Mouse (Mus musculus): ENCODE results near the gene Tmem139. TPM values are rescaled to one million over a fixed set of nuclear protein-coding genes. Genes with fewer than 3 reads are reported as not detected.

Tmem139 gene
- total and polyA plus RNA-seq, 2 experiments from 2014 or later, result 0.14 TPM; not detected in 1

- no peak for ATAC-seq (ENCODE audit: low FRiP score)
- no peak for DNase-seq (ENCODE audit: low spot score)
- H3K36me3 ChIP-seq (ENCODE audit: insufficient read depth, low read length), result peaks cover 24% of the 10 kb centered on the region
- TF ChIP-seq CTCF (IDR thresholded peaks at IDR 0.05), result peak; percentile 42
- peak overlapping the region; percentile 83 for H3K4me2 ChIP-seq (ENCODE audit: low read depth, low read length, poor library complexity, severe bottlenecking)
- H3K9me3 ChIP-seq (ENCODE audit: low read length), result no peaks in the 10 kb centered on the region
- no peaks in the 10 kb centered on the region; the same call in 1 of the 2 replicates for H3K4me1 ChIP-seq (ENCODE audit: insufficient read depth, low read length)
- peak overlapping the region; percentile 79 for H3K9ac ChIP-seq (replicated peaks; ENCODE audit: low read length, poor library complexity, severe bottlenecking)
- WGBS, result under 1% methylated on average over 21 of the region's 21 CpGs
- H3K27me3 ChIP-seq (ENCODE audit: insufficient read depth, low read length), result no peaks in the 10 kb centered on the region
- peak overlapping the region; percentile 84 for H3K27ac ChIP-seq (ENCODE audit: low read depth, low read length)
- peak overlapping the region; percentile 95 for H3K4me3 ChIP-seq (ENCODE audit: low read depth, low read length)
These were observed 3.9 kb downstream of the Tmem139 start for GRCm38 (mm10) chr6:42265391-42266330.

DNA sequence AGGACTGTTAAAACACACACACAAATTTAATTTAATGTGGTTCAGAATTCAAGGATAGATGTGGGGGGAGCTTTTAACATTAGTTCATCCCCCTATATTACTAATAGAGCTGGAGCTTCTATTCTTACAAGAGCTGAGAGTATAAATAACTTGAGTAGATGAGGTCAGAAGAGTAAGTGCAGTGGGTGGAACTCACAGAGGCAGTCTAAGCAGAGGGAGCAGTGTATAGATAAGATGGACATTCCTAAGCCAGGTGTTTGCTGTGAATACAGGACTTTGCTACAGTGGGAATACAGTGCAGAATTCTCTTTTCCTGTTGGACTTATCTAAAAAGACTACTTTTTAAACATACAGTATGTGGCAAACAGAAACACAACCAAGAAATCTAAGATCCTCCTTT, 9.0 kb downstream of the Tmem139 start:
- no peaks in the 10 kb centered on the region for H3K9me3 ChIP-seq (ENCODE audit: low read length)
- H3K36me3 ChIP-seq (ENCODE audit: insufficient read depth, low read length), result peaks cover 50% of the 10 kb centered on the region
- no peak overlapping the region for H3K4me3 ChIP-seq (ENCODE audit: low read depth, low read length)
- DNase-seq (ENCODE audit: low spot score) (no peak), ATAC-seq (ENCODE audit: low FRiP score) (no peak)
- no peak overlapping the region for H3K27ac ChIP-seq (ENCODE audit: low read depth, low read length)
- no peaks in the 10 kb centered on the region for H3K27me3 ChIP-seq (ENCODE audit: insufficient read depth, low read length)
- H3K4me2 ChIP-seq (ENCODE audit: low read depth, low read length, poor library complexity, severe bottlenecking), result no peak overlapping the region
- no peaks in the 10 kb centered on the region; the same call in 1 of the 2 replicates for H3K4me1 ChIP-seq (ENCODE audit: insufficient read depth, low read length)
- no peak for TF ChIP-seq CTCF (IDR thresholded peaks at IDR 0.05)
- H3K9ac ChIP-seq (replicated peaks; ENCODE audit: low read length, poor library complexity, severe bottlenecking), result no peak overlapping the region

- DNase-seq (ENCODE audit: low spot score), result no peak
These were observed 14.4 kb downstream of the Tmem139 start for GRCm38 (mm10) chr6:42276151-42276550.

DNA sequence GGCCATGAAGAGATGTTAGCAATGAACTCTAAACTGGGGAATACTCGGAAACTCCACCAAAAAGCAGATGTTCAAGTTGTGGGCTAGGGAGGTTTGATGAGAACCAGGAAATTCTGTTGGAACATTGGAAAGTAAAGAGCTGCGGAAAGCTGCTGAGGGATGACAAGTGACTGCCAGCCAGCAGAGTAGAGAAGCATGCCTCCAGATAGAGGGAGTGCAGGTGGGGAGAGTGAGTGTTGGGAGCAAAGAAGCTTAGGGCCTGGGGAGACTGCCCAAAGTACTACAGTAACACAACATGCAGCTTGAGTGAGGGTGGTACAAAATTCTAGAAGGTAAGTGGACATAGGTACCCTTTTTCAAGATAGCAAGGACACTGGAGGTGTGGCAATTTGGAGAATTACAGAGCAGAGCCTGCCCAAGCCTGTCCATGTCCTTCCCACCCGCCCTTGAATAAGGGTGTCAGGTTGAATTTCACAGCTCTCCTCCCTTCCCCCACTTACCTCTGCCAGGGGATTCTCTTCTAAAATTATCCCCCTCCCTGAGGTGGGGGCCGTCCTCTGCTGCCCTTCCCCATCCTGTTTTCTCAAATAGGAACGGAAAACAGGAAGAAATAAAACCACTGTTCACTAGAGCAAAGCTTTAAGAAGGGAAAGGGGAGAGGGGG, 21.2 kb downstream of the Tmem139 start:
- ATAC-seq (ENCODE audit: low FRiP score), result no peak; the same call in 1 of the 2 replicates
- peaks cover 49% of the 10 kb centered on the region for H3K36me3 ChIP-seq (ENCODE audit: insufficient read depth, low read length)
- no peak overlapping the region for H3K9ac ChIP-seq (replicated peaks; ENCODE audit: low read length, poor library complexity, severe bottlenecking)

More at GRCm38 (mm10) chr6:42276151-42276550, 14.4 kb downstream of the Tmem139 start:
- H3K27ac ChIP-seq (ENCODE audit: low read depth, low read length), result no peak overlapping the region
- peaks cover 68% of the 10 kb centered on the region for H3K36me3 ChIP-seq (ENCODE audit: insufficient read depth, low read length)
- no peaks in the 10 kb centered on the region for H3K27me3 ChIP-seq (ENCODE audit: insufficient read depth, low read length)
- no peak overlapping the region for H3K4me2 ChIP-seq (ENCODE audit: low read depth, low read length, poor library complexity, severe bottlenecking)
- H3K9me3 ChIP-seq (ENCODE audit: low read length), result no peaks in the 10 kb centered on the region
- 69% methylated on average over 2 of the region's 2 CpGs for WGBS
- TF ChIP-seq CTCF (IDR thresholded peaks at IDR 0.05), result no peak
- no peaks in the 10 kb centered on the region for H3K4me1 ChIP-seq (ENCODE audit: insufficient read depth, low read length)
- no peak overlapping the region for H3K9ac ChIP-seq (replicated peaks; ENCODE audit: low read length, poor library complexity, severe bottlenecking)
- no peak for ATAC-seq (ENCODE audit: low FRiP score)
- no peak overlapping the region for H3K4me3 ChIP-seq (ENCODE audit: low read depth, low read length)

GRCm38 (mm10) chr6:42286448-42286847, 24.7 kb downstream of the Tmem139 start, which contains the start of gene Clcn1:
Clcn1 (plus strand) TSS chr6:42286685.
- no peak within 1 kb of the TSS for H3K4me2 ChIP-seq (ENCODE audit: low read depth, low read length, poor library complexity, severe bottlenecking)
- H3K27me3 ChIP-seq (ENCODE audit: insufficient read depth, low read length), result no peaks in the 10 kb centered on the region
- H3K9ac ChIP-seq (replicated peaks; ENCODE audit: low read length, poor library complexity, severe bottlenecking), result no peak within 1 kb of the TSS
- TF ChIP-seq CTCF (IDR thresholded peaks at IDR 0.05), result no peak
- 0 out of 2 replicates have a peak, but pooled peaks have one; percentile 22 for ATAC-seq (ENCODE audit: low FRiP score)
- H3K36me3 ChIP-seq (ENCODE audit: insufficient read depth, low read length), result peaks cover 25% of the 10 kb centered on the region
- DNase-seq (ENCODE audit: low spot score), result no peak
- WGBS, result 71% methylated on average over 4 of the region's 5 CpGs
- no peak within 1 kb of the TSS for H3K4me3 ChIP-seq (ENCODE audit: low read depth, low read length)
- H3K4me1 ChIP-seq (ENCODE audit: insufficient read depth, low read length), result no peaks in the 10 kb centered on the region
- H3K27ac ChIP-seq (ENCODE audit: low read depth, low read length), result no peak within 1 kb of the TSS
- no peaks in the 10 kb centered on the region for H3K9me3 ChIP-seq (ENCODE audit: low read length)

More for the DNA sequence above, 21.2 kb downstream of the Tmem139 start:
- Histone ChIP-seq H3K4me1 (ENCODE audit: insufficient read depth, low read length) (no peaks in the 10 kb centered on the region), H3K9me3 (ENCODE audit: low read length) (no peaks in the 10 kb centered on the region), H3K4me2 (ENCODE audit: low read depth, low read length, poor library complexity, severe bottlenecking) (no peak overlapping the region), H3K4me3 (ENCODE audit: low read depth, low read length) (no peak overlapping the region), H3K27me3 (ENCODE audit: insufficient read depth, low read length) (no peaks in the 10 kb centered on the region), H3K27ac (ENCODE audit: low read depth, low read length) (no peak overlapping the region)
- no peak for DNase-seq (ENCODE audit: low spot score)
- WGBS, result 81% methylated on average over 5 of the region's 5 CpGs
- TF ChIP-seq CTCF (IDR thresholded peaks at IDR 0.05), result no peak

DNA sequence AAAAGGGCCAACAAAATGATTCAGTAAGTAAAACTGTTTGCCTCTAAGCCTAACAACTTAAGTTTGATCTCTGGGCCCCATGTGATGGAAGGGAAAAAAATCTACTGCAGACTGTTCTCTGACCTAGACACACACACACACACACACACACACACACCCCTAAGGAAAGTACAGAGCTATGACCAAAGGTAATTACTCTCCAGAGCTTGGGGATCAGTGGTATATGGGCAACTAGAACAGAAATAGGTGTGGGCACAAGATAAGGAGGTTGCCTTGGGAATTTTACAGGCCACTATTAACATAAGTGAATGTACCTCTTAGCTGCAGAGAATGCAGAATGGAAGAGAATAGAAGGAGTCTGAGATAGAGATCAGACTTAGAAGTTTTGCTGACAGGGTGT, 25.8 kb downstream of the Tmem139 start:
- H3K4me3 ChIP-seq (ENCODE audit: low read depth, low read length), result no peak overlapping the region
- no peak overlapping the region for H3K4me2 ChIP-seq (ENCODE audit: low read depth, low read length, poor library complexity, severe bottlenecking)
- no peak overlapping the region for H3K9ac ChIP-seq (replicated peaks; ENCODE audit: low read length, poor library complexity, severe bottlenecking)
- H3K9me3 ChIP-seq (ENCODE audit: low read length), result no peaks in the 10 kb centered on the region
- H3K36me3 ChIP-seq (ENCODE audit: insufficient read depth, low read length), result peaks cover 16% of the 10 kb centered on the region
- H3K27me3 ChIP-seq (ENCODE audit: insufficient read depth, low read length), result no peaks in the 10 kb centered on the region
- ATAC-seq (ENCODE audit: low FRiP score) (no peak), DNase-seq (ENCODE audit: low spot score) (no peak)
- TF ChIP-seq CTCF (IDR thresholded peaks at IDR 0.05), result no peak
- no peaks in the 10 kb centered on the region for H3K4me1 ChIP-seq (ENCODE audit: insufficient read depth, low read length)
- H3K27ac ChIP-seq (ENCODE audit: low read depth, low read length), result no peak overlapping the region
